Mouse (Mus musculus): ENCODE measurements around the gene Gm12248. TPM values are rescaled to one million over a fixed set of nuclear protein-coding genes. Genes with fewer than 3 reads are reported as not detected.

The Gm12248 gene
- polyA plus RNA-seq, 1 experiment from 2014 or later, result 0.12 TPM

- peaks cover 6% of the 10 kb centered on the region; the same call in 1 of the 2 replicates for H3K4me1 ChIP-seq (replicated peaks)
- H3K9ac ChIP-seq, result no peak overlapping the region
- H3K4me3 ChIP-seq, result no peak overlapping the region
- no peaks in the 10 kb centered on the region for H3K27me3 ChIP-seq
- H3K9me3 ChIP-seq, result no peaks in the 10 kb centered on the region
- ATAC-seq (ENCODE audit: low FRiP score), result no peak
- H3K27ac ChIP-seq, result no peak overlapping the region
- 93% methylated on average over 9 of the region's 9 CpGs for WGBS
- H3K4me2 ChIP-seq, result no peak overlapping the region
- H3K36me3 ChIP-seq, result peaks cover 87% of the 10 kb centered on the region
Observed at GRCm38 (mm10) chr11:58121351-58121750, 28.4 kb upstream of the Gm12248 start.

GRCm38 (mm10) chr11:58120655-58121054, 27.7 kb upstream of the Gm12248 start:
- Histone ChIP-seq H3K9me3 (no peaks in the 10 kb centered on the region), H3K4me3 (no peak overlapping the region), H3K4me1 (replicated peaks) (no peaks in the 10 kb centered on the region), H3K9ac (no peak overlapping the region), H3K4me2 (no peak overlapping the region), H3K36me3 (peaks cover 88% of the 10 kb centered on the region), H3K27me3 (no peaks in the 10 kb centered on the region), H3K27ac (no peak overlapping the region)
- WGBS, result 88% methylated on average over 3 of the region's 3 CpGs
- no peak for ATAC-seq (ENCODE audit: low FRiP score)

- Histone ChIP-seq H3K36me3 (peaks cover 95% of the 10 kb centered on the region), H3K27me3 (no peaks in the 10 kb centered on the region), H3K27ac (no peak overlapping the region), H3K4me2 (no peak overlapping the region), H3K9me3 (no peaks in the 10 kb centered on the region), H3K9ac (no peak overlapping the region), H3K4me1 (replicated peaks) (no peaks in the 10 kb centered on the region), H3K4me3 (no peak overlapping the region)
- 92% methylated on average over 10 of the region's 10 CpGs for WGBS
- ATAC-seq (ENCODE audit: low FRiP score), result no peak
Observed at GRCm38 (mm10) chr11:58117044-58117652, 24.2 kb upstream of the Gm12248 start.

GRCm38 (mm10) chr11:58116560-58116959, 23.6 kb upstream of the Gm12248 start:
- no peak for ATAC-seq (ENCODE audit: low FRiP score)
- Histone ChIP-seq H3K4me2 (no peak overlapping the region), H3K36me3 (peaks cover 95% of the 10 kb centered on the region)

GRCm38 (mm10) chr11:58107664-58108337, 14.9 kb upstream of the Gm12248 start:
- Histone ChIP-seq H3K4me2 (no peak overlapping the region), H3K27ac (no peak overlapping the region), H3K9me3 (no peaks in the 10 kb centered on the region), H3K4me3 (no peak overlapping the region), H3K9ac (no peak overlapping the region), H3K4me1 (replicated peaks) (peaks cover 39% of the 10 kb centered on the region), H3K36me3 (peaks cover 33% of the 10 kb centered on the region), H3K27me3 (no peaks in the 10 kb centered on the region)
- ATAC-seq (ENCODE audit: low FRiP score), result no peak
- 88% methylated on average over 4 of the region's 4 CpGs for WGBS

More at GRCm38 (mm10) chr11:58116560-58116959, 23.6 kb upstream of the Gm12248 start:
- no peak overlapping the region for H3K9ac ChIP-seq
- WGBS, result 83% methylated on average over 1 of the region's 1 CpGs
- no peaks in the 10 kb centered on the region for H3K27me3 ChIP-seq
- no peak overlapping the region for H3K27ac ChIP-seq
- H3K9me3 ChIP-seq, result no peaks in the 10 kb centered on the region
- no peak overlapping the region for H3K4me3 ChIP-seq
- no peaks in the 10 kb centered on the region for H3K4me1 ChIP-seq (replicated peaks)

- Histone ChIP-seq H3K4me3 (no peak overlapping the region), H3K27me3 (no peaks in the 10 kb centered on the region), H3K36me3 (peaks cover 25% of the 10 kb centered on the region), H3K4me1 (replicated peaks) (peaks cover 40% of the 10 kb centered on the region), H3K27ac (no peak overlapping the region), H3K9me3 (no peaks in the 10 kb centered on the region), H3K4me2 (no peak overlapping the region), H3K9ac (no peak overlapping the region)
- ATAC-seq (ENCODE audit: low FRiP score), result no peak
- WGBS, result 60% methylated on average over 3 of the region's 3 CpGs
Observed at GRCm38 (mm10) chr11:58107009-58107408, 14.1 kb upstream of the Gm12248 start.

GRCm38 (mm10) chr11:58104351-58104791, 11.4 kb upstream of the Gm12248 start:
- ATAC-seq (ENCODE audit: low FRiP score), result peak; percentile 49; the same call in 1 of the 2 replicates
- WGBS, result under 1% methylated on average over 24 of the region's 24 CpGs

GRCm38 (mm10) chr11:58103697-58104306, 10.9 kb upstream of the Gm12248 start, which contains the start of gene Cnot8:
Gene Cnot8 (plus strand): TSS chr11:58104153.
- ATAC-seq (ENCODE audit: low FRiP score), result peak; percentile 97
- H3K4me3 ChIP-seq, result peak within 1 kb of the TSS; percentile 91
- no peaks in the 10 kb centered on the region for H3K9me3 ChIP-seq
- WGBS, result under 1% methylated on average over 55 of the region's 55 CpGs
- peaks cover 40% of the 10 kb centered on the region for H3K4me1 ChIP-seq (replicated peaks)
- no peaks in the 10 kb centered on the region for H3K36me3 ChIP-seq
- H3K4me2 ChIP-seq, result peak within 1 kb of the TSS; percentile 71
- peak within 1 kb of the TSS; percentile 91 for H3K27ac ChIP-seq
- H3K27me3 ChIP-seq, result peaks cover 5% of the 10 kb centered on the region
- peak within 1 kb of the TSS; percentile 93 for H3K9ac ChIP-seq

More at GRCm38 (mm10) chr11:58104351-58104791, 11.4 kb upstream of the Gm12248 start:
- H3K9ac ChIP-seq, result peak overlapping the region; percentile 93
- H3K4me2 ChIP-seq, result peak overlapping the region; percentile 71
- H3K27me3 ChIP-seq, result no peaks in the 10 kb centered on the region
- no peaks in the 10 kb centered on the region for H3K36me3 ChIP-seq
- peaks cover 40% of the 10 kb centered on the region for H3K4me1 ChIP-seq (replicated peaks)
- H3K4me3 ChIP-seq, result peak overlapping the region; percentile 91
- H3K9me3 ChIP-seq, result no peaks in the 10 kb centered on the region
- H3K27ac ChIP-seq, result peak overlapping the region; percentile 91

- peaks cover 39% of the 10 kb centered on the region for H3K4me1 ChIP-seq (replicated peaks)
- peak overlapping the region; percentile 71 for H3K4me2 ChIP-seq
- WGBS, result 54% methylated on average over 13 of the region's 13 CpGs
- H3K4me3 ChIP-seq, result peak overlapping the region; percentile 91
- peak overlapping the region; percentile 82 for H3K27ac ChIP-seq
- H3K9me3 ChIP-seq, result no peaks in the 10 kb centered on the region
- ATAC-seq (ENCODE audit: low FRiP score), result no peak; the same call in 1 of the 2 replicates
- H3K36me3 ChIP-seq, result no peaks in the 10 kb centered on the region
- H3K27me3 ChIP-seq, result peaks cover 10% of the 10 kb centered on the region
- peak overlapping the region; percentile 75 for H3K9ac ChIP-seq
Observed at GRCm38 (mm10) chr11:58103344-58103653, 10.4 kb upstream of the Gm12248 start.

GRCm38 (mm10) chr11:58102581-58103343, 9.8 kb upstream of the Gm12248 start:
- Histone ChIP-seq H3K9me3 (no peaks in the 10 kb centered on the region), H3K4me2 (peak overlapping the region; percentile 71), H3K9ac (peak overlapping the region; percentile 75), H3K36me3 (no peaks in the 10 kb centered on the region), H3K27me3 (peaks cover 15% of the 10 kb centered on the region), H3K27ac (peak overlapping the region; percentile 82; the same call in 1 of the 2 replicates), H3K4me3 (peak overlapping the region; percentile 91; the same call in 1 of the 2 replicates), H3K4me1 (replicated peaks) (peaks cover 37% of the 10 kb centered on the region)
- 90% methylated on average over 9 of the region's 9 CpGs for WGBS
- no peak for ATAC-seq (ENCODE audit: low FRiP score)

- Histone ChIP-seq H3K27me3 (peaks cover 20% of the 10 kb centered on the region), H3K27ac (no peak overlapping the region), H3K4me2 (no peak overlapping the region), H3K4me3 (no peak overlapping the region), H3K4me1 (replicated peaks) (peaks cover 36% of the 10 kb centered on the region), H3K9me3 (no peaks in the 10 kb centered on the region), H3K9ac (no peak overlapping the region), H3K36me3 (no peaks in the 10 kb centered on the region)
- 77% methylated on average over 3 of the region's 3 CpGs for WGBS
- ATAC-seq (ENCODE audit: low FRiP score), result no peak
Observed at GRCm38 (mm10) chr11:58102146-58102545, 9.2 kb upstream of the Gm12248 start.

- peaks cover 29% of the 10 kb centered on the region for H3K27me3 ChIP-seq
- no peak overlapping the region for H3K27ac ChIP-seq
- no peak overlapping the region for H3K4me3 ChIP-seq
- no peaks in the 10 kb centered on the region for H3K9me3 ChIP-seq
- no peak overlapping the region for H3K9ac ChIP-seq
- no peak overlapping the region for H3K4me2 ChIP-seq
- WGBS, result 87% methylated on average over 4 of the region's 4 CpGs
- no peaks in the 10 kb centered on the region for H3K36me3 ChIP-seq
- ATAC-seq (ENCODE audit: low FRiP score), result no peak
- H3K4me1 ChIP-seq (replicated peaks), result peaks cover 34% of the 10 kb centered on the region
Observed at GRCm38 (mm10) chr11:58101194-58101720, 8.3 kb upstream of the Gm12248 start.
